Mouse (Mus musculus) macrophage (primary cell): ENCODE results near the gene Sytl4. TPM values are rescaled to one million over a fixed set of nuclear protein-coding genes. Genes with fewer than 3 reads are reported as not detected.

Experiments
- H3K27ac ChIP-seq: fragments of 350-480 bp; formaldehyde crosslinking; 2 replicates; pipeline ENCODE4 v1.9.0; 2021
- H3K36me3 ChIP-seq: fragments of 350-480 bp; formaldehyde crosslinking; 2 replicates; pipeline ENCODE4 v1.9.0; 2021; ENCODE audit errors: inconsistent target
- H3K4me3 ChIP-seq: fragments of 350-480 bp; formaldehyde crosslinking; 2 replicates; pipeline ENCODE4 v1.9.0; 2021; ENCODE audit errors: inconsistent target
- H3K79me2 ChIP-seq: fragments of 350-480 bp; formaldehyde crosslinking; 2 replicates; pipeline ENCODE4 v1.9.0; 2021; ENCODE audit errors: inconsistent target
- WGBS: methylation state at CpG from one replicate; pipeline ENCODE4 v1.1.7; 2026; ENCODE audit warnings: inconsistent platforms; ENCODE audit not compliant: missing documents; 5-methylcytosine and 5-hydroxymethylcytosine counted together
- polyA plus RNA-seq: library from polyadenylated mRNA; stranded (reverse); fragments of 250-400 nt; gene quantifications from 3 replicates; pipeline ENCODE4 v1.2.4, GENCODE M21; 2018; ENCODE audit warnings: inconsistent platforms

The Sytl4 gene
- polyA plus RNA-seq, 1 experiment from 2014 or later, result 0.09 TPM

GRCm38 (mm10) chrX:133911397-133912103 lies 70.1 kb downstream of the Sytl4 start:
- Histone ChIP-seq H3K36me3 (no peaks in the 10 kb centered on the region), H3K4me3 (no peak overlapping the region), H3K27ac (no peak overlapping the region), H3K79me2 (no peaks in the 10 kb centered on the region)
- 84% methylated on average over 10 of the region's 10 CpGs for WGBS

DNA sequence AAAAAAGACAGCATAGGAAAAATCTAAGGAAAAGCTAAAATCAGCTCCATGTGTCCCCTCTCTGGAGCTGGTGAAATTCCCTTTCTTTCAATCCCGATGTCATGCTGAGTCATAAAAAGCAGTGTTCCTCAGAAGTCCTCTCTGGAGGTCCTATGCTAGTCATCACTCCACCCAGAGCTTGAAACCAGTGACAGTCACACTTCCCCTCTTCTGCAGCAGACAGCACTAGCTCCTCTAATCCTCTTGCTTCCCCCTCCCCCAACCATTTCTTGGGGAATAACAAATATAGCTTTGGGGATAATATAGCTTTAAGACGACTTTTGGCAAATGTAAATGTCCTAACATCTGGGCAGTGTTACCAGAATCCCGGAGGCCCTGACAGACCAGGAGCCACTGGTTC lies 73.4 kb downstream of the Sytl4 start, which contains the start of gene Srpx2:
Gene Srpx2 (plus strand): TSS at position 166 of the 400 bp plus-strand sequence.
- Histone ChIP-seq H3K36me3 (no peaks in the 10 kb centered on the region), H3K79me2 (no peaks in the 10 kb centered on the region), H3K4me3 (no peak within 1 kb of the TSS), H3K27ac (no peak within 1 kb of the TSS)
- WGBS, result 60% methylated on average over 3 of the region's 3 CpGs

- H3K4me3 ChIP-seq, result no peak within 1 kb of the TSS
- no peaks in the 10 kb centered on the region for H3K79me2 ChIP-seq
- H3K36me3 ChIP-seq, result no peaks in the 10 kb centered on the region
- H3K27ac ChIP-seq, result no peak within 1 kb of the TSS
- 17% methylated on average over 32 of the region's 33 CpGs for WGBS
Measured at GRCm38 (mm10) chrX:133898014-133898542, 83.5 kb downstream of the Sytl4 start, which contains the start of gene Tspan6. Gene Tspan6 (minus strand): TSS chrX:133898429.

GRCm38 (mm10) chrX:133888111-133888510 lies 93.5 kb downstream of the Sytl4 start:
- Histone ChIP-seq H3K27ac (no peak overlapping the region), H3K4me3 (no peak overlapping the region), H3K79me2 (no peaks in the 10 kb centered on the region), H3K36me3 (no peaks in the 10 kb centered on the region)
- 90% methylated on average over 4 of the region's 5 CpGs for WGBS

GRCm38 (mm10) chrX:133887308-133887707 lies 94.3 kb downstream of the Sytl4 start:
- WGBS, result 41% methylated on average over 3 of the region's 3 CpGs
- no peaks in the 10 kb centered on the region for H3K36me3 ChIP-seq
- H3K79me2 ChIP-seq, result no peaks in the 10 kb centered on the region
- H3K4me3 ChIP-seq, result no peak overlapping the region
- no peak overlapping the region for H3K27ac ChIP-seq

Other genes starting within 250 kb of the Sytl4 start
- not detected in 3 replicates for gene Tnmd, start 130.8 kb downstream of the Sytl4 start, polyA plus RNA-seq
- not detected in 3 replicates for gene Tspan6, start 83.4 kb downstream of the Sytl4 start, polyA plus RNA-seq
- gene Srpx2, start 73.4 kb downstream of the Sytl4 start, polyA plus RNA-seq, result not detected in 3 replicates
- 7.9 to 19.7 TPM (median 15.5 TPM) in 3 replicates for gene Cstf2, start 77.4 kb upstream of the Sytl4 start, polyA plus RNA-seq
- gene Xkrx, start 180.3 kb upstream of the Sytl4 start, polyA plus RNA-seq, result 0.12 to 0.67 TPM (median 0.30 TPM) in 3 replicates
- gene Arl13a, start 205.7 kb upstream of the Sytl4 start, polyA plus RNA-seq, result not detected in 3 replicates
- gene Nox1, start 240.1 kb upstream of the Sytl4 start, polyA plus RNA-seq, result not detected in 3 replicates